Mouse (Mus musculus) adrenal gland, postnatal 36 days (tissue): ENCODE data around the gene Hist1h2ae. TPM values are rescaled to one million over a fixed set of nuclear protein-coding genes. Genes with fewer than 3 reads are reported as not detected.
"Not testable (repeated sequence)": the region's sequence is repeated elsewhere in the genome, so short reads cannot be mapped to it uniquely, and the experiment has no call there.

Source experiments
- DNase-seq, 2 experiments: peaks; one replicate each; pipeline ENCODE4 v3.0.0; 2021; ENCODE audit warnings: mixed read lengths in 1 of 2
- total RNA-seq, 2 experiments: library from RNA; stranded (reverse); gene quantifications; 2 replicates each; pipeline ENCODE4 v1.2.3; 2021

Hist1h2ae gene
- total RNA-seq, 2 experiments from 2014 or later: 9.2 to 9.6 TPM

DNA sequence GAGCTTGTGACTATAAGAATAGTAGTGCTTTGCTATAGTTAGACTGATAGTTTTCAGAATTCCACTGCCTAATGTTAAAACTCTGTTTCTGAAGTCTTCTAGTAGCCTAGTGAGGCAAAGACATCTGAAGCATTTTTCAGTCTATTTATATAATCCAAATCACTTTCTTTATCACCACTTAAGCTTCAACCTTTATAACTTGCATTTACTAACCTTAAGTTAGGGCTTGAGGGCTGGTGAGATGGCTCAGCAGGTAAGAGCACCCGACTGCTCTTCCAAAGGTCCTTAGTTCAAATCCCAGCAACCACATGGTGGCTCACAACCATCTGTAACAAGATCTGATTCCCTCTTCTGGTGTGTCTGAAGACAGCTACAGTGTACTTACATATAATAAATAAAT is 31.2 kb downstream of the Hist1h2ae start:
- DNase-seq: not testable (repeated sequence)

DNA sequence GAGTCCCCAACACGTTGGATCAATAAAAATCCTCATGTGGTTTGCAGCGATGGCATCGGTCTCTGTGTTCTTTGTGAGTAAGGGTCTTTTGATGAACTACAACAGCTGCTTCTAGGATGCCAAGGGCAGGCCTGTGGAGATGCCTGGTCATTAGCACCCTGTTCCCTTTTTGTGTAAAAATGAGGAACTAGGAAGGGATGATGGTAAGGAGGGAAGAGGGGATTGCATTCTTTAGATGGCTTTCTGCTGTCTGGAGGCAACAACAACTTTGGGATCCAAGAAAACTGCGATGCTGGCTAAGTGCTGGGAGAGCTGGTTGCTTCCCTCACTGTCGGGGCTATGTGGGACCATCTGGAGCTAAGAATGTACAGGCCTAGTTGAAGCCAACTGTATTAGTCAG is 32.8 kb downstream of the Hist1h2ae start:
- no peak for DNase-seq

- DNase-seq: no peak
These were observed 33.9 kb downstream of the Hist1h2ae start for GRCm38 (mm10) chr13:23537006-23537710.

DNA sequence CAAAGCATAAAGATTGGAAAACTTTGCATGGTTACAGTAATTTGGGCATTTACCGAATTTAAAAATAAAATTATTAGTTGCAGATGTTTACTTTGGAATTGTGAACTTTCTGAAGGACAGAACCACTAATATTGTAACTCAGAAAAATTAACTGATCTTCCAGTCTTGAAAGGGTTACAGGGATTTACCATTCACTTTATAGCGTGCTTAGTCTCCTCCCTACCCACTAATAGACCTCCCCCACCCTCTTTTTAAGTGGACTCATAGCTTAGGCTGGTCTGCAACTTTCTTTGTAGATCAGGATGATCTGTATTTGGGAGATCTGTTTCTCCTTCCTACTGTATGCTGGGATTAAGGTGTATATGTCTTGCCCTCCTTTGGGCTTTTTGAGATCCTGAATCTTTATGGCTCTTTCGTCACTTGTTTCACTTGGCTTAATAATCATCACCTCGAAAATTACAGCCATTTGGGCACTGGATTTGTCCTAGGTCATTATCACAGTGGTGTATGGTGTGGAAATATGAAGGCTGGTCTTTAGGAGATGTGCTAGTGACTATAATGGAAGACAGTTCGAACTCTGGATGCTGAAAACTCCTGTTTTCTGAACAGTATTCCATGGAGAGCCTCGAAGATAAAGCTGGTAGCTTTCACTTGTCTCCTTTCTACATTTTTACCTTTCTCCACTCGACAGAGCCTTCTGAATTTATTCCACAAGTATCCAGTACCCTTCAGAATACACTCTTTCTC is 34.8 kb downstream of the Hist1h2ae start:
- DNase-seq: no peak

DNA sequence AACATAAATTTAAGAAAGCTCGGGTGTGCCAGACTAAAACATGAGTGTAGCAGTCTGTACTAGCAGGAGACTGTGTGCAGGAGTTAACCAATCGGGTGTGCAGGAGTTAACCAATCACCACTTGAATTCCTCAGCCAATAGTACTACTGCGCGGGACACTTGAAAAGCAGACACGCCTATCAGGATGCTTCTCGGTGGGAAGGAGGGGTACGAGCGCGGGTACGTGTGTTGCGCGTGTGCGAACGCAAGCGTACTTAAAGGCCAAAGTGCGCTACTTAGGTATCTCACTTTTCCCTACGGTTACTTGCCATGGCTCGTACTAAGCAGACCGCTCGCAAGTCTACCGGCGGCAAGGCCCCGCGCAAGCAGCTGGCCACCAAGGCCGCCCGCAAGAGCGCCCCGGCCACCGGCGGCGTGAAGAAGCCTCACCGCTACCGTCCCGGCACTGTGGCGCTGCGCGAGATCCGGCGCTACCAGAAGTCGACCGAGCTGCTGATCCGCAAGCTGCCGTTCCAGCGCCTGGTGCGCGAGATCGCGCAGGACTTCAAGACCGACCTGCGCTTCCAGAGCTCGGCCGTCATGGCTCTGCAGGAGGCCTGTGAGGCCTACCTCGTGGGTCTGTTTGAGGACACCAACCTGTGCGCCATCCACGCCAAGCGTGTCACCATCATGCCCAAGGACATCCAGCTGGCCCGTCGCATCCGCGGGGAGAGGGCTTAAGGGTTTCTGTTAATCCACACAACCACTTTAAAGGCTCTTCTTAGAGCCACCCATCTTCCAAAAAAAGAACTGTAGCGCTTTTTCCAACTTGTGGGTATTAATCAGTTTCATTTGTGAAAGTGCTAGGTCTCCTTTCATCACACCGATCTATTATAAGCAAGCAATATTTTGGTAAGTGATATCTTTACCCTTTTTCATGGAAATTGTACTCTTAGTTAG is 35.6 kb downstream of the Hist1h2ae start, which contains the start of gene Hist1h3g:
Gene Hist1h3g (plus strand): TSS at position 286 of the 939 bp plus-strand sequence.
- peak; percentile 85 to 88 for DNase-seq

GRCm38 (mm10) chr13:23534368-23535131 is 36.5 kb downstream of the Hist1h2ae start:
- peak in 1 of 2 experiments; percentile 16 for DNase-seq

- DNase-seq: peak; percentile 61 to 67
These were observed 37.3 kb downstream of the Hist1h2ae start, which contains the start of gene Hist1h2af for GRCm38 (mm10) chr13:23533560-23534367. Gene Hist1h2af, plus strand, starts transcription at chr13:23533906.

- no peak for DNase-seq
These were observed 38.6 kb downstream of the Hist1h2ae start for GRCm38 (mm10) chr13:23532262-23533075.

- peak; percentile 93 to 94 for DNase-seq
These were observed 39.8 kb downstream of the Hist1h2ae start, which contains the start of gene Hist1h4h for GRCm38 (mm10) chr13:23530901-23531875. Gene Hist1h4h, plus strand, starts transcription at chr13:23531050.

DNA sequence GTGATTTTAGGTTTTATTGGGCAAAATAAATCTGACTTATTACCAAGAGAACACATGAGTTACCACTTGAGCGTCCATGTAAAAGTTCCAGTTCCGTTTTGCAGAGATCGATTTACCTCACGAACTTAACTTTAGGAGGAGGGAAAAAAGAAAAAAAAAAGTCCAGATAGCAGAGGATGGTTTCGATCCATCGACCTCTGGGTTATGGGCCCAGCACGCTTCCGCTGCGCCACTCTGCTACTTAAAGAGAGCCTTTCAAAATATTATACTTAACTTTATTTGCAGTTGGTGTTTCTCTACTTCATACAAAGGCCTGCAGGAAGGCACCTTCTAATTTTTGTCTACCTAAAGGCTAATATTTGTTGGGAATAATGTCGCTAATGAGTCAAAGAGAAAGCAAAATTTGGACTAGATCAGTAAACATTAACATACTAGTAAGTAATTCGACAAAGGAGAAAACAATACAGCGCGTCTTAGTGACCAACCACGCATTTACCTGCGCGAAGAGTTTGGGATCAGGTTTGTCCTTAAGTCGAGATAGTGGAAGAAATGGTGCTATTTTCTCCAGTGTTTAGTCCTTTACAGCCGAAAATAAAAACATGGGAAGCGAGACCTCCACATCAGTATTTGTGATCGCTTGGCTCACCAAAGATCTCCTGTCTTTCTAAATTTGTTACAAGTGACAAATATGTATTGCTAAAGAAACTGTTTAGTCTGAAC is 40.7 kb downstream of the Hist1h2ae start:
- peak; percentile 41 to 56 for DNase-seq

DNA sequence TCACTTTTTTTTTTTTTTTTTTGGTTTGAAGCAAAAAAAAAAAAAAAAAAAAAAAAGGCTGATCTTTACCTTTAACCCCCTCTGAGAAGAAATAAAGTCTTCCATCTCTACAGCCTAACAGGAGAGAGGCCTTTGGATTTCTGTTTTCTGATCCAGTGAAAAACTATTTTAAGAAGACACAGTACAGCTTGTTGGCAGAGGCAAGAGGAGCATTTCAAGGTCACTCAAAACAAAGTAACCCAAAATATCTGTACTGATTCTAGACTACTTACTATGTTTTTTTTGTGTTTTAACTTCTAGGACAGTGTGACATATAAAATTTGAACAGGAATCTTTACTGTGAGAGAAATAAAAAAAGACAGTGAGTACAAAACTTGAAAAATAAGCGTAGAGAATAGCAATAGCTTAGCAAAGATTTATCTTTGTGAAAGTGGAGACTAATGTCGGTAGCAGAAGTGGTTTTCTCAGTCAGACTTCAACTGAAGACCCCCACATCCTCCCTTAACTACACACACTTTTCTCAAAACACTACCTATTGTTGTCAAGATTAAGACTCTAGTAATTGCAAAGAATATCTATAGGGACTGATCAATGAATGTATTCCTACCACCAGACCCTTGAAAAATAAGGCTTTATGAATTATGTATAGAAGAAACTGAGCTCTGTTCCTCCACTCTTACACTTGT is 41.4 kb downstream of the Hist1h2ae start:
- DNase-seq: no peak

DNA sequence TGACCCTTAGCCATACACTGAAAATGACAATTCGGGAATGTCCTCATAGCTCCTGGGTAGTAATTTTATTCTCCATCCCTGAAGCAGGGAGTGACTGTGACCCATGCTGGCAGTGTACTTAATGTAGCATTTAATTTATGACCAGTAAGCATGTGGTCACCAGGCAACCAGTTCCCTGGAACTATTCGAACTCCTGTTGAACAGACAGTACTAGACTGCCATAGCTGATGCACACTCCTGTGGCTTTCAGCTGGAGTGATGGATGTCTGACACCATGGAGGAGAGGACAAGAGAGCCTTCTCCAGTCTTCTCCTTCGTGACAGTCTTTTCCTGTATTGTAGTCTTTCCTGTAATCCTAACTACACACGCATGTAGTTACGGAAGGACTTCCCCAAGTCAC is 42.0 kb downstream of the Hist1h2ae start:
- no peak for DNase-seq

DNA sequence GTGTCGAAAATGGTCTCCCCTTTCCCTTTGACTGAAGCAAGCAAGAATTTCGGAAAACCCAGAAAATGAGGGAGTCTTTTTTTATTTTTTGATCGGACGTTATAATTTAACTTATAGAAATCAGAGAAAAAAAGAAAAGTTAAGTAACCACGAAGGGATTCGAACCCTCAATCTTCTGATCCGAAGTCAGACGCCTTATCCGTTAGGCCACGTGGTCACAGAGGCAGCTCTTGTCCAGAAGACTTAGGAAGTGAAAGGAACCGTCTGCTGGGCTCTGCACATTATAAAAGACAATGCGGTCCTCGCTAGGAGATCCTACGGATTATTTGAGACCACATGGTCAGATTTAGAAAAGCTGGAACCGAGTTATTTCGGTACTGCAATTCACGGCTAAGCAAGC is 44.7 kb downstream of the Hist1h2ae start:
- peak; percentile 88 to 92 for DNase-seq

- DNase-seq: no peak
These were observed 45.1 kb downstream of the Hist1h2ae start for GRCm38 (mm10) chr13:23525901-23526300.

GRCm38 (mm10) chr13:23524654-23525053 is 46.4 kb downstream of the Hist1h2ae start:
- peak; percentile 84 to 86 for DNase-seq

DNA sequence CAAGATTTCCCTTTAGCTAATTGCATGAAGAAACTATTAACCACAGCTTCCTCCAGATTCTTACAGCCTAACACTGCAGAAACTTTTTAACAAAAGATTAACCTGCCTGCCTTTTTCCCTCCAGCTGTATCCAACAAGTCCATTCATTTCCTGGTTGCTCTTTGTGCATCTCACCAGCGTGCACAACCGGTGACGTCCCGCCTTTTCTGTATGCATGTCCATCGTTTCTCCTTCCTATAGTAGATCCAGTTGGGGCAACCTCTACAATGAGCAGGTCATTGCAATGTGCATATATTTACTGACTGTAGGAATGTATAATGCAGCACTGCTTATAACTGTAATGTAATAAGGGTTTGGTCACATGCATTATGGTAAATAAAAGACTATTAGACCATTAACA is 47.0 kb downstream of the Hist1h2ae start:
- DNase-seq: no peak

DNA sequence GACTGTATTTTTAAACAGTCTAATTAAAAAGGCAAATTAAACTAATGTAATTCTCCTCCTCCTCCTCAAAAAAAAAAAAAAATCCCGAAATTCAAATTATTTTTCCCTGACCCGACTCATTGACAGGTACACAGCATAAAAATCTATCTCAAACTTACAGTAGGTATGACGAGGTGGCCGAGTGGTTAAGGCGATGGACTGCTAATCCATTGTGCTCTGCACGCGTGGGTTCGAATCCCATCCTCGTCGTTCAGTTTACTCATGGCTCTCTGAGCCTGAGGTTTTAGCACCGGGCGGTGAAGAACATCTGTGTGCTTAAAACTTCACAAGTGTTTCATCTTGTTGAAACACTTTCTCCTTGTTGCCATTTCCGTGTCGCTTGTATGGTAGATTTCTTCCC is 49.3 kb downstream of the Hist1h2ae start:
- peak; percentile 81 to 84 for DNase-seq
